Mouse (Mus musculus): ENCODE measurements around the gene Aco2. TPM values are rescaled to one million over a fixed set of nuclear protein-coding genes. Genes with fewer than 3 reads are reported as not detected.

The Aco2 gene
- polyA plus RNA-seq, 1 experiment from 2014 or later = 156 TPM

DNA sequence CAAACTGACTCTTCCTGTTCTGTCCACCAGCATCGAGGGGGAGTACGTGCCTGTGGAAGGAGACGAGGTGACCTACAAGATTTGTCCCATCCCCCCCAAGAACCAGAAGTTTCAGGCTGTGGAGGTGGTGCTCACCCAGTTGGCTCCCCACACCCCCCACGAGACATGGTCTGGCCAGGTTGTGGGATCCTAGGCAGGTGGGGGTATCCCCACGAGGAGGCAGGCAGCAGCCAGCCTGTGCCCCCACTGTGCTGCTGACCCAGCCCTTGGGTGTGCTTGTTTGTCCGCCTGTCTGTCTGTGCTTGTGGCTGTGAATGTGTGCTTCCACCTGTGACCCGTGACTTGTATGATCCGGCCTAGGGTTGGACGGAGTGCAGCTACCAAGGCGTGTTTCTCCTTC is 77.0 kb downstream of the Aco2 start:
- no peak overlapping the region for H3K9ac ChIP-seq
- H3K27me3 ChIP-seq = no peaks in the 10 kb centered on the region
- H3K4me2 ChIP-seq (replicated peaks) = no peak overlapping the region
- ATAC-seq (ENCODE audit: low FRiP score, low read depth) = no peak
- WGBS = 86% methylated on average over 10 of the region's 10 CpGs
- H3K9me3 ChIP-seq = no peaks in the 10 kb centered on the region
- no peak overlapping the region for H3K27ac ChIP-seq
- H3K4me3 ChIP-seq = no peak overlapping the region
- peaks cover 24% of the 10 kb centered on the region for H3K36me3 ChIP-seq
- no peaks in the 10 kb centered on the region for H3K4me1 ChIP-seq

DNA sequence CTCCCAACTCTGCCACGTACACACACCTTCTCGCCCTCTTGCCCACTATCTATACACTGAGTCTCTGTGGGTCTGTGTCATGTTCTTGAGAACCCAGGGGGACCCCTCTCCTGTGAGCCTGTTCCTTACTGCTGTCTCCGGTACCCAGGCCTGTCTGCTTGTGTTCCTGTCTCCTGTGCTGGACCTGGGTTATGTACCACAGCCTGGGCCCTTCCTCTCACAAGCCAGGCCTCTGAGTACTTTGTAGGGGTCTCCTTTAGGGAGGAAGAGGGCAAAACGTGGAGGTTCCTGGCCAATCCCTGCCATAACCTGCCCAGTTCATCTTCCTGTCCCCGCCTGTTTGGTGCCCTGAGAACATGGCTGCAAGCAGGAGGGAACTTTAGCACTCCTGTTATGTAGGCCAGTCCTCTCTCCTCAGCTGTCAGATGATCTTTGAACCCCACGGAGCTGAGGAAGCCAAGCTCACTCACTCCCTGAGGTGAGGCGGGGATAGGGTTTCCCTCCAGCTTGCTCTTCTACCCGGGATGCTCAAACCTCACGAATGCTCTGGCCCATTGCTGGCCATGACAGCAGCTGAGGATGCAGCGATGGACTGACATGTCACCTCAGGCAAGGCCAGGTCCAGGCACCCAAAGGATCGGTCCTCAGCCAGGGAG is 77.5 kb downstream of the Aco2 start:
- Histone ChIP-seq H3K4me2 (replicated peaks) (no peak overlapping the region), H3K9ac (no peak overlapping the region), H3K27me3 (no peaks in the 10 kb centered on the region), H3K4me1 (no peaks in the 10 kb centered on the region), H3K9me3 (no peaks in the 10 kb centered on the region), H3K27ac (no peak overlapping the region), H3K36me3 (peaks cover 29% of the 10 kb centered on the region), H3K4me3 (no peak overlapping the region)
- no peak for ATAC-seq (ENCODE audit: low FRiP score, low read depth)
- WGBS = 69% methylated on average over 11 of the region's 11 CpGs

DNA sequence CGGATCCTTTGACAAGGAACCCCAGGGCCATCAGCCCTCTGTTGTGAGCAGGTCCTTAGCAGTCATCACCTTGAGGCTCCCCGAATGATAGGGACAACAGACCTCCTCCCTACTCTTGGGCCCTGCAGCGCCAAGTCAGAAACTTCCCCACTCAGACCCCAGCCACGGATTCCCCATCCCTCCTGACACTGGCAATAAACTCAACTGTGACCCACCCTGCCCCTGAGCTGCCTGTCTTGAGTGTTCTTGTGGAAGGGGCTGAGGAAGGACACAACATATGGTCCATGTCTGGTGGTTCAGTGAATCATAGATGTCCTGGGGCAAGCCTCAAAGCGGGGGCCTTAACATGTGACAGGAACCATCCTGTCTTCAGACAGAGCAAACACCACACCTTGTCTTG is 78.6 kb downstream of the Aco2 start:
- H3K4me2 ChIP-seq (replicated peaks) = no peak overlapping the region
- no peaks in the 10 kb centered on the region for H3K9me3 ChIP-seq
- no peak overlapping the region for H3K27ac ChIP-seq
- no peak for ATAC-seq (ENCODE audit: low FRiP score, low read depth)
- peaks cover 40% of the 10 kb centered on the region for H3K36me3 ChIP-seq
- no peaks in the 10 kb centered on the region for H3K27me3 ChIP-seq
- WGBS = 83% methylated on average over 5 of the region's 5 CpGs
- no peaks in the 10 kb centered on the region for H3K4me1 ChIP-seq
- H3K4me3 ChIP-seq = no peak overlapping the region
- no peak overlapping the region for H3K9ac ChIP-seq

DNA sequence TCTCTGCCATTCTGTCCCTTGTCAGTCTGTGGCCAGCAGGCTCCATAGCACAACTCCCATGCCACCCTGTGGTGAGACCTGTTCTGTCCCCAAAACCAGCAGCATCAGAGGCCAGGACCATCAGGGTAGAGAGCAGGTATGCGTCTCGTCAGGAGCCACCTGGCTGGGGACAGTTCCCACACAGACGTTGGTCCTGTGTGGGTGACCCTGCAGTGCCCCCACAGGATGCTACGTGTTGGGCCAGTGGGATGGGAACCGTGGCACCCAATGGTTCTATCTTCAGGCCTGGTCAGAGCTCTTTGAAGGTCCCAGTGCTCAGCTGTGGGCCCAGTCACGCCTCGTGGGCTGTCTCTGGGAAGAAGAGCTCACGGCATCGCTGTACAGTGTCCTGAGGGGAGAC is 79.0 kb downstream of the Aco2 start:
- Histone ChIP-seq H3K9ac (no peak overlapping the region), H3K9me3 (no peaks in the 10 kb centered on the region), H3K4me2 (replicated peaks) (no peak overlapping the region), H3K27ac (no peak overlapping the region), H3K4me1 (no peaks in the 10 kb centered on the region), H3K36me3 (peaks cover 40% of the 10 kb centered on the region), H3K27me3 (no peaks in the 10 kb centered on the region), H3K4me3 (no peak overlapping the region)
- WGBS = 84% methylated on average over 9 of the region's 9 CpGs
- ATAC-seq (ENCODE audit: low FRiP score, low read depth) = no peak

DNA sequence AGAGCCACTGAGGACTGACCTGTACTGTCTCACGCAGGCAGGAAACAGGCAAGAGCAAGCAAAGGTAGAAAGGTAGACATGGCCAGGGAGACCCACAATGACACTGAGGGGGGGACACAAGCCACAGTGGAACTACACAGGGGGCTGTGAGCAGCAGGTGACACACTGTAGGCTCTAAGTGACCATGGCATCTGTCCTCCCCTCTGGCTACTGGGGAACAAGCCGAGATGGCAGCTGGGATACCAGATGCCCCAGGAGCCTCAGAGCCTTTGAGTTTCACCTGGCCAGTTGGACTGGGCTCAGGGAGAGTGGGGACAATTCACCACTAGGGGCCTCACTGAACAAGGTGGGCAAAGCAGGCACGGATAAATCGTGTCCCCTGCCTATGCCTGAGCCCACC is 80.2 kb downstream of the Aco2 start:
- Histone ChIP-seq H3K36me3 (peaks cover 40% of the 10 kb centered on the region), H3K4me3 (no peak overlapping the region), H3K9ac (no peak overlapping the region), H3K9me3 (no peaks in the 10 kb centered on the region), H3K4me2 (replicated peaks) (no peak overlapping the region), H3K27ac (no peak overlapping the region), H3K27me3 (no peaks in the 10 kb centered on the region), H3K4me1 (no peaks in the 10 kb centered on the region)
- 69% methylated on average over 4 of the region's 4 CpGs for WGBS
- no peak for ATAC-seq (ENCODE audit: low FRiP score, low read depth)

DNA sequence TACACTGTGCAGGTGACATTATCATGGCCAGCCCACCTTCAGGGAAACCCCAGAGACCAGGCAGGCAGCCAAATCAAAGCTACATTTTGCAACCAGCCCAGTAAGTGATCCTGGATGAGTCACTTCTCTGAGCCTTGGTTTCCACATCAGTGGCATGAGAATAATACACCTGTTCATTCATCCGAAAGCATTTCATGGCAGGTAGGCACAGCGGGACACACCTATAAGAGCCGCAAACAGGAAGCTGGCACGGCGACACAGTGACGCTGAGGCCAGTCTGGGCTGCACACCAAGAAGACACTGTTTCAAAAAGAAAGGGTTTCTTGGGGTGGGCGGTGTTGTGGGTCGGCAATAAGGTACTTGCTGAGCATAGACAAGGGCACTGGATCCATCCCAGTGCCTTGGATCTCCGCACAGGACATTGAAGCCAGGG is 82.1 kb downstream of the Aco2 start:
- Histone ChIP-seq H3K4me2 (replicated peaks) (no peak overlapping the region), H3K27ac (no peak overlapping the region), H3K9me3 (no peaks in the 10 kb centered on the region), H3K36me3 (peaks cover 39% of the 10 kb centered on the region), H3K4me1 (no peaks in the 10 kb centered on the region), H3K9ac (no peak overlapping the region), H3K4me3 (no peak overlapping the region), H3K27me3 (no peaks in the 10 kb centered on the region)
- ATAC-seq (ENCODE audit: low FRiP score, low read depth) = no peak
- WGBS = 96% methylated on average over 9 of the region's 9 CpGs

DNA sequence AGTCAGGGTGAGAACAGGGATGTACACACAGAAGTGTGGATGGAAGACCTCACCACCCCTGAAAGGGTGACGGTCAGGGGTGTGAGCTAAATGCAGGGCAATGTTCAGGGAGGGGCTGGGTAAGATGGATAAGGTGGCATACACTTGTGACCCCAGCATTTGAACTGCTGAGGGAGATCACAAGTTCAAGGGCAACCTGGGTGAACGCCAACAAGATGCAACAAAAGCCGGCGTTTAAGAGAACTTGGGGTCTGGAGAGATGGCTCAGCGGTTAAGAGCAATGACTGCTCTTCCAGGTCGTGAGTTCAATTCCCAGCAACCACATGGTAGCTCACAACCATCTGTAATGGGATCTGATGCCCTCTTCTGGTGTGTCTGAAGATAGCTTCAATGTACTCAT is 82.6 kb downstream of the Aco2 start:
- no peaks in the 10 kb centered on the region for H3K27me3 ChIP-seq
- peaks cover 36% of the 10 kb centered on the region for H3K36me3 ChIP-seq
- H3K4me2 ChIP-seq (replicated peaks) = no peak overlapping the region
- 0 out of 2 replicates have a peak, but pooled peaks cover 2% of the 10 kb centered on the region for H3K4me1 ChIP-seq
- no peak overlapping the region for H3K9ac ChIP-seq
- no peak for ATAC-seq (ENCODE audit: low FRiP score, low read depth)
- 90% methylated on average over 6 of the region's 6 CpGs for WGBS
- H3K27ac ChIP-seq = no peak overlapping the region
- no peaks in the 10 kb centered on the region for H3K9me3 ChIP-seq
- no peak overlapping the region for H3K4me3 ChIP-seq

DNA sequence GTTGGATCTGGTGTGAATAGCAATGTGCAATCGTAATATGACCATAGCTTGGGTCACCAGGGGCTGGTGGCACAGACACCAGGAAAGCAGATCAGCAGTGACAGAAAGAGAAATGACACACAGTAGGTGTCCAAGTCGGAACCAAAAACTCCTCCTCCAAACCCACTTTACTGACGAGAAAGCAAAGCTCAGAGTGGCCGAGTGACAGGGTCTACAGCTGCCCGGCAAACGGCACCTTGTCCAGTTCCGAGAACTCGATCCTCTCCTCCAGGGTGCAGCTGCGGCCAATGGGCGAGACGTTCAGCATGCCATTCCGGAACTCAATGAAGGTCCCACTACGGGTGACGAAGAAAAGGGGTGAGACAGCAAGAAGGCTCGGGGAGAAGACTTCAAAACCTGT is 83.3 kb downstream of the Aco2 start:
- Histone ChIP-seq H3K27me3 (no peaks in the 10 kb centered on the region), H3K9me3 (no peaks in the 10 kb centered on the region), H3K36me3 (peaks cover 36% of the 10 kb centered on the region), H3K4me3 (no peak overlapping the region), H3K4me2 (replicated peaks) (no peak overlapping the region), H3K27ac (no peak overlapping the region), H3K9ac (no peak overlapping the region), H3K4me1 (0 out of 2 replicates have a peak, but pooled peaks cover 5% of the 10 kb centered on the region)
- ATAC-seq (ENCODE audit: low FRiP score, low read depth) = no peak
- WGBS = 96% methylated on average over 15 of the region's 15 CpGs

DNA sequence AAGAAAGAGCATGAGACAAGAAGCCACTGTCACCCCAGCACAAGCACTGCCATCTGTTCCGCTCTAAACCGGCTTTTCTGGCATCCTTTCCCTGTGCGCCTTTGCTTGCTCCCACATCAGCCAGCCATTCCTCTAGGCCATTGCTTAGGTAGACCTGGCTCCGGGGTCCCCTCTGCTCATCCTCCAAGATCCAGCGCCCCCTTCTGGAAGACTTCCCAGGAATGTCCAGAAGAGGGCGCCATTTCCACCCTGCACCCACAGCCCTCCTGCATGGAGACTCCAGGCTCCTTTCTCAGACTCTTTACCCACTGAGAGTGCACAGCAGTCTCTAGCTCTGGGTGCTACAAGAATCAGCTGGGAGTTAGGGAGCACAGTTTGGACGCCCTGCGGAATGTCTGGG is 84.3 kb downstream of the Aco2 start:
- Histone ChIP-seq H3K4me1 (0 out of 2 replicates have a peak, but pooled peaks cover 5% of the 10 kb centered on the region), H3K9ac (no peak overlapping the region), H3K4me3 (no peak overlapping the region), H3K9me3 (no peaks in the 10 kb centered on the region), H3K36me3 (peaks cover 29% of the 10 kb centered on the region), H3K27ac (no peak overlapping the region), H3K4me2 (replicated peaks) (no peak overlapping the region), H3K27me3 (no peaks in the 10 kb centered on the region)
- no peak for ATAC-seq (ENCODE audit: low FRiP score, low read depth)
- 61% methylated on average over 8 of the region's 8 CpGs for WGBS

DNA sequence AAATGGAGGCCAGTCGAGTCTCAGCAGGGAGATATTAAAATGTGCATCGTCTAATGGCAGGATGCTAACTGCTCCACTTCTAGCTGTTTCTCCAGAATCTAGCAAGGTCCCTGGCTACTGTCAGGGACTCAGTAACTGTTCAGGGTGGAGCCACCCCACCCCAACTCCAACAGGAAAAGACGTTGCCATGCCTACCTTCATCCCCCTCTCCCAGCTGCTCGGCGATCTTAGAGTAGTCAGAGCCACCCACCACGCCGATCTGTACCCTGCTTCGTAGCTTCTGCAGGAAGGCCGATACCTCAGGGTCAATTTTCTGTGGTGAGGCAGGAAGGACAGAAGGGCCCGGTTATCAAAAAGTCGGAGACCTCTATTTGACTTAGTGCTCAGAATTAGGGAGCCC is 85.5 kb downstream of the Aco2 start:
- Histone ChIP-seq H3K27me3 (no peaks in the 10 kb centered on the region), H3K36me3 (peaks cover 19% of the 10 kb centered on the region), H3K9me3 (no peaks in the 10 kb centered on the region), H3K4me3 (no peak overlapping the region), H3K27ac (no peak overlapping the region), H3K9ac (peak overlapping the region; percentile 43; the same call in 1 of the 2 replicates), H3K4me2 (replicated peaks) (no peak overlapping the region), H3K4me1 (0 out of 2 replicates have a peak, but pooled peaks cover 5% of the 10 kb centered on the region)
- 82% methylated on average over 11 of the region's 11 CpGs for WGBS
- ATAC-seq (ENCODE audit: low FRiP score, low read depth) = no peak

DNA sequence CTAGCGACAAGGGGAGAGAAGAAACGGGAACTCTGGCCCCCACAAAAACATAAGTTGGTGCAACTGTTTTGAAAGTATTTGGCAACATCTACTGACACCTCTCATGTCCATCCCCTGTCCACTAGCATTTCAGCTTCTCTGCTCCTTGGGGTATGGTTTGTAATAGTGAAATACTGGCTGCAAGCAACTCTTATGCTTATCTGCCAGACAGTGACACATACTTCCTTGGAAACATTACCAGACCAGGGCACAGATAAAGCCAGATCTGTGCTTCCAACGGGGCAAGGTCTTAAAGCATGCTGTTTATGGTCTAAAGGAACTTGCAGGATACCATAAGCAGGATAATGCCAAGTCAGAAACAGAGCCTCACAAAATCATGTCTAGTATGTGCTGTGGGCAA is 86.8 kb downstream of the Aco2 start:
- Histone ChIP-seq H3K27ac (no peak overlapping the region), H3K9ac (peak overlapping the region; percentile 19; the same call in 1 of the 2 replicates)

DNA sequence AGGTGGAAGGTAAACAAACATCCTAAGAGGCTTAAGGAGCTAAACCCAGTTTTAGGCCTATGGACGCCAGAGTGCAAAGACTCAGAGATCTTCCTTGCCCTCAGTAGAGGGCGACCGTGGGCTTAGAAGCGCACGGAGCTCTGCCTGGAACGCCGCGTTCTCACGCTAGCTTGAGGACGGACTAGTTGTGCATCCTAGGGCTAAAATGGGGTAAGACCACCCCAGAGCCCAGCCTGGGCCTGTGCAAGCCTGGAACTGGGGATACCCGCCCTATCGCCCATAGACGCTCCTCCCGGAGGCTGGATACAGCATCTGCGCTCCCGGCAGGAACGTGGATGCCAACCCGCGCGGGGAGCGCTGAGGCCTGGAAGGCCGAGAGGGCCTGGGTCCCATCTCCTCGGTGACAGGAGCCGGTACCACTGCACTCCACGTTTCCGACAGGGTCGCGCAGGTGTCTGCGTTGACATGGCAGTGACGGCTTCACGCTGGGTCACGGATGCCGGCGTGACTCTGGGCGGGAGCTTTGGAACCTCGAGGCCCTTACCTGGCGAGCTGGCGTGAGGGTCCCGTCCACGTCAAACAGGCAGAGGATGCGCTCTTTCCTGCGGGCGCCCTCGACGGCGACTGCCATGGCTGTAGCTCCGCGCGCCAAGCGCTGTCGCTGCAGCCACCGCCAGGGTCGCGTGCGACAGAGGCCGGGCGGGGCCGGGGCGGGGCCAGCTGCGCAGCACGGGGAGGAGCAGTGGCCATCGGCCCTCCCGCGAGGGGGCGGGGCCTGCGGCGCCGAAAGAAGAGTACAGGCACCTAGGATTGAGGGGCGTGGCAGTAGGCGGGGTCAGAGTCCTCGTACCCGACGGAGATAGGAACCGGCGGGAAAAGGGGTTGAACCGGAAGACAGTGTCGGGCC is 88.3 kb downstream of the Aco2 start, which contains the start of gene Pmm1:
Gene Pmm1 (minus strand): TSS at position 760 of the 907 bp plus-strand sequence.
- ATAC-seq (ENCODE audit: low FRiP score, low read depth) = peak; percentile 95
- H3K4me1 ChIP-seq = 0 out of 2 replicates have a peak, but pooled peaks cover 5% of the 10 kb centered on the region
- H3K4me3 ChIP-seq = peak within 1 kb of the TSS; percentile 71
- peak within 1 kb of the TSS; percentile 81 for H3K9ac ChIP-seq
- peaks cover 3% of the 10 kb centered on the region; the same call in 1 of the 2 replicates for H3K36me3 ChIP-seq
- peak within 1 kb of the TSS; percentile 100 for H3K4me2 ChIP-seq (replicated peaks)
- H3K27me3 ChIP-seq = no peaks in the 10 kb centered on the region
- H3K27ac ChIP-seq = peak within 1 kb of the TSS; percentile 67
- WGBS = under 1% methylated on average over 72 of the region's 77 CpGs
- no peaks in the 10 kb centered on the region for H3K9me3 ChIP-seq

More for the DNA sequence above, 86.8 kb downstream of the Aco2 start:
- no peak for ATAC-seq (ENCODE audit: low FRiP score, low read depth)
- Histone ChIP-seq H3K4me1 (0 out of 2 replicates have a peak, but pooled peaks cover 5% of the 10 kb centered on the region), H3K27me3 (no peaks in the 10 kb centered on the region), H3K36me3 (peaks cover 18% of the 10 kb centered on the region), H3K9me3 (no peaks in the 10 kb centered on the region), H3K4me3 (no peak overlapping the region), H3K4me2 (replicated peaks) (no peak overlapping the region)
- WGBS = 81% methylated on average over 3 of the region's 3 CpGs

Data from limb, embryonic 13.5 days (tissue).